Mouse (Mus musculus) midbrain, embryonic 10.5 days (tissue): ENCODE results near the gene Lrrc66. TPM values are rescaled to one million over a fixed set of nuclear protein-coding genes. Genes with fewer than 3 reads are reported as not detected.

Source experiments
- DNase-seq: peaks from one replicate; pipeline ENCODE4 v3.0.0-alpha.2; 2017; ENCODE audit warnings: low spot score
- H3K27ac ChIP-seq: fragments of 300-500 bp; sonication (generic); replicated peaks from 2 replicates; pipeline ENCODE4 v1.5.1; 2016; ENCODE audit warnings: mild to moderate bottlenecking
- H3K27me3 ChIP-seq: fragments of 300-500 bp; sonication (generic); 2 replicates; pipeline ENCODE4 v1.6.1; 2016; ENCODE audit warnings: low read depth, mild to moderate bottlenecking; ENCODE audit not compliant: poor library complexity, severe bottlenecking
- H3K36me3 ChIP-seq: fragments of 300-500 bp; sonication (generic); 2 replicates; pipeline ENCODE4 v1.6.1; 2016; ENCODE audit warnings: mild to moderate bottlenecking, moderate library complexity
- H3K4me1 ChIP-seq: fragments of 300-500 bp; sonication (generic); 2 replicates; pipeline ENCODE4 v1.6.1; 2016
- H3K4me3 ChIP-seq: fragments of 300-500 bp; sonication (generic); 2 replicates; pipeline ENCODE4 v1.5.1; 2016; ENCODE audit warnings: mild to moderate bottlenecking, moderate library complexity
- H3K9me3 ChIP-seq: fragments of 300-500 bp; sonication (generic); replicated peaks from 2 replicates; pipeline ENCODE4 v1.6.1; 2016; ENCODE audit warnings: mild to moderate bottlenecking
- WGBS: fragments of 180-500 bp; shearing (Covaris S2); methylation state at CpG from one replicate; pipeline ENCODE4 v1.1.7; 2016; 5-methylcytosine and 5-hydroxymethylcytosine counted together
- polyA plus RNA-seq: library from polyadenylated mRNA; unstranded; fragments of >200 nt; fragmentation: Nextera tagmentation; extraction: Ambion mirVana; gene quantifications from 2 replicates; pipeline ENCODE4 v1.2.1, GENCODE M21; 2016

The Lrrc66 gene
- polyA plus RNA-seq: 0.06 and 0.07 TPM in 2 replicates

GRCm38 (mm10) chr5:73632291-73632690 lies at the start of gene Lrrc66:
Gene Lrrc66 (minus strand): TSS chr5:73632526.
- 78% methylated on average over 8 of the region's 8 CpGs for WGBS
- no peak within 1 kb of the TSS for H3K27ac ChIP-seq

DNA sequence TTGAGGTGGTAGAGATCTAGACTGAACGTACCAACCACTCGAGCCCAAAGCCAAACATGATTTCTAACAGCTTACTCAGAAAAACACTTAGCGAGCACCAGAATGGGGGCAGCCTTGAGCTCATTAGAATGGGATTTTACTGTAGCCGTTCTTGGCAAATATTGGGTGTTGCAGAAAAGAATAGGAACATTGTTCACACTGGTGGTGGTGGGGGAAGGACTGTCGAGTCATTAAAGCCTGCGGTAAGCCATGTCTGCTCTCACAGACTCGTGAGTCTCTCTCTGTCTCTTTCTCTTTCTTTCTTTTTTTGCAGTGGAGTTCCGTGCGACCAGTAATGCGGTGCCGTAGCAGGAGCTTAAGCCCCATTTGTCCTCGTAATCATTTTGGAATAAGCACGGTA lies 44.3 kb upstream of the Lrrc66 start:
- Histone ChIP-seq H3K36me3 (no peaks in the 10 kb centered on the region), H3K4me1 (no peaks in the 10 kb centered on the region), H3K27ac (no peak overlapping the region), H3K27me3 (no peaks in the 10 kb centered on the region), H3K4me3 (no peak overlapping the region), H3K9me3 (no peaks in the 10 kb centered on the region)
- no peak for DNase-seq
- 81% methylated on average over 13 of the region's 13 CpGs for WGBS

More at GRCm38 (mm10) chr5:73632291-73632690, at the start of gene Lrrc66:
- Histone ChIP-seq H3K4me3 (no peak within 1 kb of the TSS), H3K36me3 (peaks cover 31% of the 10 kb centered on the region), H3K27me3 (no peaks in the 10 kb centered on the region), H3K4me1 (peaks cover 20% of the 10 kb centered on the region), H3K9me3 (peaks cover 9% of the 10 kb centered on the region; the same call in 1 of the 2 replicates)
- DNase-seq: no peak

DNA sequence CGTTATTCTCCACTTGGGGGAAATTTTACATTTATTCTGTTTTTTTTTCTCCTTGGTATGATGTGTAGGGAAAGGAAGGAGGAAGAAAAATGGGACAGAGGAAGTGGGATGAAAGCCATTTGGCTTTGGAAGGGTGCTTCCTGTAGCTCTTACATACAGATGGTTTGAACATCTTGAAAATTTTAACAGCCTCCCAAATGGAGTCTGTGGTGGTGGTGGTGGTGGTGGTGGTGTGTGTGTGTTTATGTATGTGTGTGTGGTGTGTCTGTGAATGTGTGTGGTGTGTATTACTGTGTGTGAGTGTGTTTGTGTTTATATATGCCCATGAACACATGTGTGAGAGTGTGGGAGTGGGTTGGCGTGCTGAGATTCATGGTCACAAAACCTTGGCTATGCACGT lies 43.3 kb upstream of the Lrrc66 start:
- H3K36me3 ChIP-seq: no peaks in the 10 kb centered on the region
- no peak overlapping the region for H3K27ac ChIP-seq
- H3K9me3 ChIP-seq: no peaks in the 10 kb centered on the region
- H3K4me1 ChIP-seq: no peaks in the 10 kb centered on the region
- no peak for DNase-seq
- WGBS: 89% methylated on average over 3 of the region's 3 CpGs
- H3K27me3 ChIP-seq: no peaks in the 10 kb centered on the region
- H3K4me3 ChIP-seq: no peak overlapping the region

GRCm38 (mm10) chr5:73669386-73669785 lies 37.1 kb upstream of the Lrrc66 start:
- no peaks in the 10 kb centered on the region for H3K9me3 ChIP-seq
- 0 out of 2 replicates have a peak, but pooled peaks cover 14% of the 10 kb centered on the region for H3K27me3 ChIP-seq
- peak overlapping the region; percentile 35 for H3K4me3 ChIP-seq
- peaks cover 3% of the 10 kb centered on the region; the same call in 1 of the 2 replicates for H3K4me1 ChIP-seq
- no peaks in the 10 kb centered on the region for H3K36me3 ChIP-seq
- H3K27ac ChIP-seq: no peak overlapping the region
- WGBS: 46% methylated on average over 26 of the region's 26 CpGs
- peak; percentile 28 for DNase-seq

DNA sequence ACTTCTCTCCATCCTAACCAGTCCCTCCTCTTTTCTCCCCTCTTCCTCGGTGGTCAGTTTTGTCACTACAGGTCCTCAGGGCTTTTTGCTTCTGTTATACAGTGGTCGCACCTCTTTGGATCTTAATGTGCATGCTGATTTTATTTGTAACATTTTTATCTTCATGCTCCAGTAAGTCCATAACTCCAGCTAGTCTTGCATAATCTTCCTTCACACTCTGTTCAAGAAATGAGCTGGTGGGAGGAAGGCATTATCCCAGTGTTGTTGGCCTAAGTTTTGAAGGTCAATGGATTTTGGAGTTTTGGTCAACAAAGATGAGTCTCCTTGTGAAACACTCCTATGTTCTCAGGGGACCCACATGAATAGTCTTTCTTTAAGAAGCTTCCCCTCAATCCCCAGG lies 35.6 kb upstream of the Lrrc66 start:
- 79% methylated on average over 2 of the region's 2 CpGs for WGBS
- Histone ChIP-seq H3K4me1 (peaks cover 3% of the 10 kb centered on the region; the same call in 1 of the 2 replicates), H3K27me3 (0 out of 2 replicates have a peak, but pooled peaks cover 14% of the 10 kb centered on the region), H3K9me3 (no peaks in the 10 kb centered on the region), H3K4me3 (no peak overlapping the region), H3K36me3 (no peaks in the 10 kb centered on the region), H3K27ac (no peak overlapping the region)
- DNase-seq: no peak

- Histone ChIP-seq H3K27ac (no peak overlapping the region), H3K36me3 (no peaks in the 10 kb centered on the region), H3K27me3 (0 out of 2 replicates have a peak, but pooled peaks cover 14% of the 10 kb centered on the region), H3K4me1 (peaks cover 3% of the 10 kb centered on the region; the same call in 1 of the 2 replicates), H3K9me3 (no peaks in the 10 kb centered on the region), H3K4me3 (no peak overlapping the region)
- whole genome bisulfite sequencing: 87% methylated on average over 2 of the region's 2 CpGs
- DNase-seq: no peak
These were observed 34.4 kb upstream of the Lrrc66 start for GRCm38 (mm10) chr5:73666695-73667094.

GRCm38 (mm10) chr5:73651855-73652201 lies 19.5 kb upstream of the Lrrc66 start:
- Histone ChIP-seq H3K4me1 (peaks cover 42% of the 10 kb centered on the region), H3K4me3 (peak overlapping the region; percentile 63), H3K27me3 (peaks cover 77% of the 10 kb centered on the region), H3K27ac (no peak overlapping the region), H3K9me3 (no peaks in the 10 kb centered on the region), H3K36me3 (no peaks in the 10 kb centered on the region)
- under 1% methylated on average over 4 of the region's 4 CpGs for WGBS
- DNase-seq: peak; percentile 47

GRCm38 (mm10) chr5:73651061-73651854 lies 18.9 kb upstream of the Lrrc66 start, which contains the start of gene Spata18:
Gene Spata18 (plus strand): TSS chr5:73651379.
- no peaks in the 10 kb centered on the region for H3K9me3 ChIP-seq
- H3K4me1 ChIP-seq: peaks cover 48% of the 10 kb centered on the region
- WGBS: under 1% methylated on average over 57 of the region's 57 CpGs
- H3K4me3 ChIP-seq: peak within 1 kb of the TSS; percentile 63
- H3K27ac ChIP-seq: peak within 1 kb of the TSS; percentile 25; the same call in 1 of the 2 replicates
- peak; percentile 56 for DNase-seq
- H3K27me3 ChIP-seq: peaks cover 81% of the 10 kb centered on the region
- H3K36me3 ChIP-seq: no peaks in the 10 kb centered on the region

DNA sequence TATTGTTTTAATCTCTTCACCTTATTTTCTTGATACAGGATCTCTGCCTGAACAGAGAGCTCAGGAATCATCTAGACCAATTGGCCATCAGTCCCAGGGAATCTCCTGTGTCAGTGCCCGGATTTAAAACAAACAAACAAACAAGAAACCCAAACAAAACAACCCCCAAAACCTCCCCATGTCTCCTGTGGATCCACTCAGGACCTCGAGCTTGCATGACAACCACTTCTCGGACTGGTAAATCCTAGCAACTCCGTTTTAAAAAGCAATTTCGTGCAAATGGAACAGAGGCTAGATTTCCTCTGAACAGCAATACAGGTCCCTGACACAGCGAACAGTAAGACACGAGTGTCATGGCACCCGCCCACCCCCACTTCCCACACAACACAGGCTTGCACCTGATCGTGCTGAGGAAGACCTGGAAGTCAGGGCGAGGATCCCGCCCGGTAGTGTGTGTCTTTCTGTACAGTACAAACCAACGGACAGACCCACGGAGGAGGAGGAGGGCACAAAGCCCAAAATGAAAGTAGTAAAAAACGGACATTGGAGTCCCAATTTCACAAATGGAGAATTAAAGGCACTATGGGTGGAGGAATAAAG lies 18.1 kb upstream of the Lrrc66 start:
- Histone ChIP-seq H3K27me3 (peaks cover 89% of the 10 kb centered on the region), H3K36me3 (no peaks in the 10 kb centered on the region), H3K27ac (no peak overlapping the region; the same call in 1 of the 2 replicates), H3K4me3 (peak overlapping the region; percentile 63), H3K4me1 (peaks cover 50% of the 10 kb centered on the region), H3K9me3 (no peaks in the 10 kb centered on the region)
- peak; percentile 46 for DNase-seq
- 2% methylated on average over 15 of the region's 15 CpGs for WGBS

DNA sequence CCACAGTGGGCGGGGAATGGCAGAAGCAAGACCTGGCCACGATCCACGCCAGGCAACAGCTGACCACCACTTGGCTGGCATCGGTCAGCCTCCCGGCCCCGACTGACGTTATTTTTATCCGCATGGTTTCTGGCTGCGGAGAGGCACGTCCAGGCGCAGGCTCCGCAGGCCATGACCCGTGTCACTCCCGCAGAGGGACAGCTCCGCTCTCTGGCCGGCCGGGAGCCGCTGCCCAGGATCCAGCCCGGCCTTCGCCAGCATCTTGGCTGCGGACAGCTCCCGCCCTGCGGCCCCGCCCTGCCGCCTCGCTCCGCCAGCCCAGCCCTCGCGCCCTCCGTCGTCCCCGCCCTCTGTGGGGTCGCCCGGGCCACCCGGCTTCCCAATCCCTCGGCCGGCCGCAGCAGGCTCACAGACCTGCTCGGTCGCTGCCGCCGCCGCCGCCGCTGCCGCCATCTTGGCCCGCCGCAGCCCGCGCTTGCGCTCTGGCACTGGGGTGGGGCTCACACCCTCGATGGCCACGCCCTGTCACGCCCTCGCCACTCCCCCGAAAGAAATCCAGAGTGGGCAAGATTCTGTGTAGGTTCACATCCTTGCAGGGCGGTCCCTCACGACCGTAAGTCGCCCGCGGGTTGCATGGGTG lies 15.1 kb upstream of the Lrrc66 start, which contains the start of gene Sgcb:
TSS of gene Sgcb (minus strand) at position 530 of the 640 bp plus-strand sequence.
- WGBS: under 1% methylated on average over 62 of the region's 62 CpGs
- Histone ChIP-seq H3K36me3 (peaks cover 9% of the 10 kb centered on the region), H3K4me3 (peak within 1 kb of the TSS; percentile 89), H3K4me1 (peaks cover 50% of the 10 kb centered on the region), H3K27ac (peak within 1 kb of the TSS; percentile 93), H3K27me3 (peaks cover 60% of the 10 kb centered on the region), H3K9me3 (no peaks in the 10 kb centered on the region)
- peak; percentile 89 for DNase-seq

DNA sequence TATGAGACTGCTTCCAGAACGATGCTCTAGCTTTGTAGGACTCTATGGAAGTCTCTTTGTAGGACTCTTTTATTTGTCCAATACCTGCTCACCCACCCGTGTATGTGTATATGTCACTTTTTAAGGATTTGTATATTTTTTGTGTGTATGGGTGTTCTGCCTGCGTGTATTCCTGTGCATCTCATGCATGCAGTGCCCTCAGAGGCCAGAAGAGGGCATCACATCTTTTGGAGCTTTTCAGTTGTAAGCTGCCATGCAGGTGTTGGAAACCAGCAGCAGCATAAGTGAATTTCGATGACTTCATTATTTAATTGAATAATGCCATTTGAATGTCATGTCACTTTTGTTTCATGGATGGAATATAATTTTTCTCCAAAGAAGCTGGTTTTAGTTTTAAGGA lies 9.8 kb upstream of the Lrrc66 start:
- peaks cover 23% of the 10 kb centered on the region for H3K4me1 ChIP-seq
- no peaks in the 10 kb centered on the region for H3K9me3 ChIP-seq
- DNase-seq: no peak
- no peak overlapping the region for H3K4me3 ChIP-seq
- no peak overlapping the region for H3K27ac ChIP-seq
- H3K27me3 ChIP-seq: peaks cover 13% of the 10 kb centered on the region
- WGBS: 75% methylated on average over 4 of the region's 4 CpGs
- H3K36me3 ChIP-seq: peaks cover 32% of the 10 kb centered on the region

DNA sequence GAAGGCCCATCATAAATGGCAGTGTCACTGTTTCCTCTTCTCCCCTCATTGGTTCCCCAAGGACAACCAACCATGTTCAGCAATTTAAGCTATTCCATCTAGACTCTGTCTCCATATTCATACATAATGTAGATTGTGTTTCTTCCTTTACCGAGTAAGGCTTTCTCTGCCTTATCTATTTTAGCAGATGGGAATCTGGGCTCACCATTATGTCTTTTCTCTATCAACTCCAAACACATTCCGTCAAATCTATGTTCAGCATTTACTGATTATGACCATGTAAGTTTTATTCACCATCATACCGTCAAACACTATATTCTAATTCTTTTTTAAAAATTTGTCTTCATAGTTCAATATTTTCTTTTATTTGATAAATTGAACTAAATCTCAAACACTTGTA lies 8.7 kb upstream of the Lrrc66 start:
- 90% methylated on average over 3 of the region's 3 CpGs for WGBS
- Histone ChIP-seq H3K4me3 (no peak overlapping the region), H3K27me3 (peaks cover 7% of the 10 kb centered on the region), H3K4me1 (peaks cover 13% of the 10 kb centered on the region), H3K27ac (no peak overlapping the region), H3K36me3 (peaks cover 41% of the 10 kb centered on the region), H3K9me3 (no peaks in the 10 kb centered on the region)
- no peak for DNase-seq
